Mouse (Mus musculus) testis, adult 2 months (tissue): ENCODE measurements at regions not wholly inside any gene's neighbourhood (a gene's known extent, or its start where the extent isn't known, plus 50 kb on each side); places are given as distances from the start of the nearest gene placed in this dataset.

ENCODE experiments used
- CTCF ChIP-seq: fragments of 200-500 bp; IDR thresholded peaks from 2 replicates; pipeline ENCODE4 v1.5.1; 2012; ENCODE audit warnings: low read depth, mild to moderate bottlenecking, inconsistent platforms, low read length, moderate library complexity; ENCODE audit not compliant: control insufficient read depth, insufficient read depth, insufficient replicate concordance
- POLR2A ChIP-seq: fragments of 200-500 bp; IDR thresholded peaks from 2 replicates; pipeline ENCODE4 v1.6.1; 2012; ENCODE audit warnings: low read depth, mild to moderate bottlenecking, inconsistent platforms, low read length, moderate library complexity; ENCODE audit not compliant: control insufficient read depth

GRCm38 (mm10) chr15:61240344-61240743 lies 317.5 kb upstream of the A1bg start:
- TF ChIP-seq CTCF (no peak), POLR2A (no peak)
